Mouse (Mus musculus) ovary, postnatal 36 days (tissue): ENCODE results near the gene Exoc3l4.

Source experiments
- DNase-seq: peaks from one replicate; pipeline ENCODE4 v3.0.0; 2022; ENCODE audit warnings: low spot score, mixed read lengths

Gene Exoc3l4

DNA sequence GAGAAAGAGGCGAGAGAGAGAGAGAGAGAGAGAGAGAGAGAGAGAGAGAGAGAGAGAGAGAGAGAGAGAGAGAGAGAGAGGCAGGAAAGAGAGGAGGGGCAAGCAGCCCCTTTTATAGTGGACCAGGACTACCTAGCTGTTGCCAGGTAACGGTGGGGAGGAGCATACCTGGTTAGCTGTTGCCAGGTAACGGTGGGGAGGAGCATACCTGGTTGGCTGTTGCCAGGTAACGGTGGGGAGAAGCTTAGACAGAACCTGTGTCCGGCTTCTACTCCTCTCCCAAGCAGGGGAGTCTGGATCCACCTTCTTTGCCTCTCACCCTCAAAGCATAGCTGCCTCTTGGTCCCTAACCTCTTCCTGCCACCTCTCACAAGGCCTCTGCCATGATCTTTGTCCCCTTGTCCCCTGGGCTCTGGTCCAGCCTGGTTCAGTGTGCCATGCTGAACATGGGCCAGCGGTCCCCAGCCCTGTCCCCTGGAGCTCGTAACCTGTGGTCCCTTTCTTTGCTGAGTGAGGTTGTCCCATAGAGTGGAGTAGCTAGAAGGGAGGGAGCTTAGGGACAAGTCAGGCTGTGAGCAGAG is 17.4 kb downstream of the Exoc3l4 start:
- no peak for DNase-seq

DNA sequence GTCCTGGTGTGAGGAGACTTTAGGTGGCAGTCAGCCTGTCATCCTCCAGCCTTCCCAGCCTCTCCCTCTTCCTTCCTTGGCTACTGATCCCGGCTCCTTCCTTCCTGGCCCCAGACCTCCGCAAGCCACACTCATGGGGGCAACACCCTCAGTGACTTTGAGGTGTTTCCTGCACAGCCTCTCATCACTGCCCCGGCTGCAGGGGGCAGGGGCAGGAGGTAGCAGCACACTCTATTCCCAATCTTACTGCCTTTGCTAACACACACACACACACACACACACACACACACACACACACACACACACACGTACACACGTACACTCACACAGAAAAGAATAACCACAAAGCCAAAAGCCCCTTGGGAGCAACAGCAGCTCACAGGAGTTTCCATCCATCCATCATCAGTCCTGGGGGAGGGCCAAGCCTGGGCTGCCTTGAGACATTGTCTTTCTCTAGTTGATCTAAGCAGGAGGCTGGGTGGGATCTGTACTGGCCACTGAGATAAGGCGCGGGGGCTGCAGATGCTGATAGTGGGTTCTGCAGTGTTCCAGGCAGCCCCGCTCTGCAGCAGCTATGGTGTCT is 18.0 kb downstream of the Exoc3l4 start:
- no peak for DNase-seq

DNA sequence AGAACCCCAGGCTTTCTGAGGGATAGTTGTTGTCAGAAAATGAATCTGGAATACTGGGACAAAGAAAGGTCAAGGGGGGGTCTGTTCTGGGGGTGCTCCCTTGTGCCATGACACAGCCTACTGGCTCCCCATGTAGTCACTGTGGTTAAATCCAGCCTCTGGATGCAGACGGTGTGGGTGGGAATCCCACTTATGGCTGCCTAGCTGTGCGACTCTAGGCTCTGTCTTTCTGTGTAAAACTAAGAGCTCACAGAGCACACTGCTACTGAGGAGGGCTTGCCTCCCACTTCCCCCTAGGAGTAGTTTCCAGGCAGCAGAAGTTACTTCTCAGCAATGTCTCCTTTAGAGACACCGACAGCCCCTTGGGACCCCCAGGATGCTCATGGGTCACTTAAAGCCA is 19.4 kb downstream of the Exoc3l4 start:
- DNase-seq = no peak

DNA sequence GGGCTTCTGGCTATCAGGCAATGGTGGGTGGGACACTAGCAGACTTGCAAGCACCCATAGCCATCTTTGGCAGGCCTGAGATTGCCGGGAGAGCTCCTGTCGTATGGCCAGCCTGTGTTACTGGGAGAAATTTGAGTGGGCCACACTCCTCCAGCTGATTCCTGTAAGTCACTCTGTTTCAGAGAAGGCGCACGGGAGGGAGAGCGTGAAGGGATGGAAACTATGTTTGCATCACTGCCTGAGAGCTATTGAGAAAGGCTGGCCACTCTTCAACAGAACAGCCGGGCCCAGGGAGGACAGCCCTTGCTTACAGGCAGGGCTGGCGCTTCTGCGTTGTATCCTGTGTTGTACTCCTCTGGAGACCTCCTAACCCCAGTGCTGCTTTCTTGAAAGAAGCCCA is 19.8 kb downstream of the Exoc3l4 start:
- no peak for DNase-seq

DNA sequence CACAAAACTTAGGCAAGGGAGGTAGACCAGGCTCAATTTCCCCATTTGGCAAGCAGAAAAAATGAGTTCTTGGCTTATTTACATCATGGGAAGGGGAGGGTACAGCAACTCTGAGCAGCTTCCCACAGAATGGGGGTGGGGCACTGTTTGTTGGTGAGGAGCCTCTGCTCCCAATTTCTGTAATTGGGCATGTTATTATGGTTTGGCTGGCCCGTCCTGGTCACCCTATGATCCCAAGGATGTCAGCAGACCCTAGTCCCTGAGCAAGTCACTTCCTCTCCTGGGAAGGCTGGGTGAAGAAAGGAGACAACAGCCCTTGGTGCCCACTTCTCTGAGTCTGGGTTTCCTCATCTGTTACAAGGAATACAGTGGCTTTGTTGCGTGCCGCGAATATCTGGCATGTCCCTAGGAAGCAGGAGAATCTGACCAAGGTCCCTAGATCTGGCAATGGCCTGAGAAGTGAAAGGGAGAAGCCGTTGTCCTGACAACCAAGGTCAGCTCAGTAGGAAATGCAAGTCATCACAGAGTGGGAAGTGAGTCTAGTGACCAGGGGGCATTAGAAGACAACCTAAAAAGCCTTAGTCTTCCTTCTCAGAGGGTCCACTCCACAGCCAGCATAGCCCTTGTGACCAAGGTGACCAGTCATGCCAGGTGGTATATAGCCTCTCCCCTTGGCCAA is 20.5 kb downstream of the Exoc3l4 start:
- no peak for DNase-seq

DNA sequence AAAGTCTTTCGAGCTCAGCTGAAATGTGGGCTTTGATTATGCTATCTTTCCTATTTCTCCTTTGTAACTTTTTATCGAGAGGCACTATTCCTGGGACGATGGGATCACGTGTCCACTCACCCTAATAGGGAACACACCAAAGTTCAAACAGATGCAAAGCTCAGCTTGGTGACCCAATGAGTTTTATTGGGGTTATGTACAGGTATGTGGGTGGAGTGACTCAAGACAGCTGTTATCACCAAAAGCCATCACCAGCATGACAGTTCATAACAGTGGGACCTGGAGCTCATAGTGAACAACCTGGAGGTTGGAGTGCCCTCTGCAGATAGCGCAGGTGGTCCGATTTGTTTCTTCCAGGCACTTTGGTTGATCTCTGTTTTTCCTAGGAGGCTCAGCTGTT is 22.0 kb downstream of the Exoc3l4 start:
- no peak for DNase-seq

DNA sequence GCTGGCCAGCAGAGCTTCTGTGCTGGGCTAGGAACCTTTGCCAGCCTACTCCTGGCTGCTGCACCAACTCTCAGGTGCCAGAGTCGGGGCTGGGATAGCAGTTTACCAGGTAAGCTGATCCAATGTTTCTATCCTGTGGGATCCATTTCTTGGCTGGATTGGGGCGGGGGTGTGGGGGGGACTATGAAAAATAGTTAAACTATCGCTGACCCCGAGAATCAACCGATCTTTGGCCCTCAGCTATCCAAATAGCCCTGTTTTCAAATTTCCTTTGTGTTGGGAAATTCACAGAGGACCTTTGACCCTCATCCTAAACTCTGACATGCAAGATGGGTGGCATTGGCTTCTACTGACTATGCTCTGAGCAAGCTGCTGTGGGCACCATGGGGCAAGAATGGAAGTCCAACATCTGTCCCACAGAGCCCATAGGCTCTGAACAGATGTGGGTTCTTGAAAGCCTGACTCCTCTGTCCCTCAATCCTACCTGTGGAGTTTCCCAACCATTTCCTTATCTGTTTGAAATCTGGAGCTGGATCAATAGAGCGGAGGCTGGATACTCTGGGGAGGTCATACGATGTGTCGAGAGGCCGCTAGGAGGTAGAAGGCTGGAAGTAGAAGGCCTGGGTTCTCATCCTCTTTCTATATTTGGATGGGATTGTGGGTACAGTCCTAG is 24.0 kb downstream of the Exoc3l4 start:
- no peak for DNase-seq

DNA sequence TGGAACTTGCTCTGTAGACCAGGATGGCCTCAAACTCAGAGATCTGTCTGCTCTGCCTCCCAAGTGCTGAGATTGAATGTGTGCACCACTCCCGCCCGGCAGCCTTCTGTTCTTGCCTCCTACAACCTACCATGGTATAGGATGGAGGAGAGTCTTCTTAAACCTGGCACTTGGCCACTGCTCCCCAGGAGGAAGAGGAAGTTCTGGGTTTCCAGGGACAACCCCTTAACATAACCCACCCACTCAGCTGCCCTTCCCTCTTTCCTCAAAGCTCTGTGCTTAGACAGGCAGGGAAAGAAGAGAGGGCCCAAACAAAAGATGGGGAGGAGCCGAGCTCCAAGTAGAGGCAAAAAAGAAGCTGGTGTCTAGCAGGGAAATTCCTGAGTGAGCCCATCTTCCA is 24.7 kb downstream of the Exoc3l4 start:
- no peak for DNase-seq

DNA sequence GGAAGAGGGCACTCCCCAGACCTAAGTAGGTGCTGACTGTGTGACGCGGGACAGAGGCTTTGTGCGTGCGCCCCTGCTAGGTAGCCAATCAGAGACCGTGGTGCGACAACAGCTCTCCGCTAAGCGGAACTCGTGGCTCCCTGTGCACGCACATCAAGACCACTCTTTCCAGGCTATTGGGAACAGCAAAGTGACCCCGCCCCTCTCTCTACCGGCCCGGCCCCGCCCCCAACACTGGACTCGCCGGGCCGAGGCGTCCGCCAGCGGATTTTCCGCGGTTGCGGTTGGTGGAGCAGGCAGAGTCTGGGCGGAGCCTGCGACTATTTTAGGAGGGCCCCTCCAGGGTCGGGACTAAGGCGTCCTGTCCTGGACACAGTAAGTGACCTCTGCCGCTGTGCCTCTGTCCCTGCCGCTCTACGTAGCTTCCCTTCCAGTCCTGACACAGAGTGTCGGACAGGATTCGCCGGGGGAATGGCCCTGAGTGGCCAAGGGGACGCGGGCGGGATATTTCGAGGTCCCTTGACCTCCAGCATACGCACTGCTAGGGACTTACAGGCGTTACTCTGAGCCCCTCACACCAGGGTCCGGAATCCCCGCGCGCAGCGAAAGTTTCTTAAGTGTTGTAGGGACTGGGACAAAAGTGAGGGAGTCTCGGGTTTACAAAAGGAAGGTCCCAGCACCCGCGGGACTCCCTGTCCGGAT is 25.6 kb downstream of the Exoc3l4 start, which contains the start of gene Tnfaip2:
Gene Tnfaip2 (plus strand): TSS at position 161 of the 702 bp plus-strand sequence.
- peak; percentile 77 for DNase-seq

DNA sequence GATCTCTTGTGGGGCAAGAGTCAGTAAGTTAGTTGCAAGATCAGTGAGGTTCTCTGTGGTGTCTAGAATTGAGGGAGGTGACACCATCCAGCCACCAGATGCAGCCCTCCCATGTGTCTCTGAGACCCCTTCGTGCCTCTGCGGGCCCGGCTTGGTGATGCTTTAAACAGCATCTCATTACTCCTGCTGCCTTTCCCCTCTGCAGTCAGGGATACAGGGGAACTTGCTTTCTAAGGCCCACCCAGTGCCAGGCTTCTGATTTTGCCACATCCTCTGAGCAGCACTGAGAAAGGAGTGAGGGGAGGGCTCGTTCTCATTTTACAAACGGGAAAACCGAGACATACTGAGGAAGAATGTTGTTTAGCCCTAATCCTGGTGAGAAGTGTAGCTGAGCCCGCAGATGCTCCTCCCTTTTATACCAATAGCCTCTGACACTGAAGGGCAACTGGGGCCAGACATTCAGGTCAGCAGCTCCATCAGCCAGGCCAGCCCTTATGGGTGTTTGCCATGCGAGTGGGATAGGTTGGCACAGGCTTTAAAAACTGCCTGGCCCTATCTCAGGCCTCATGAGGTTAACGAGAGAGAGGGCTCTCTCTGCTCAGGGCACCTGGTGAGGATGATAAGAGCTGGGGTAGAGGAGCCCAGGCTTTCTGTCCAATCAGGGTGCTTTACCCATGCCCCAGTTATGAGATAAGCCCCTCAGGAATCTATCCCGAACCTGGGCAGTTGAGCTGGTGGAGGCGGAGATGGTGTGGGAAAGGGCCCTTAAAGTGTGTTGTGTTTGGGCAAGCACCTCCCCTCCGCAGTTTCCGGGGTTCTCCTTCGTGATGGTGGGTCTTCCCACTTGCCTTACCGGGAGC is 26.4 kb downstream of the Exoc3l4 start:
- DNase-seq = no peak

DNA sequence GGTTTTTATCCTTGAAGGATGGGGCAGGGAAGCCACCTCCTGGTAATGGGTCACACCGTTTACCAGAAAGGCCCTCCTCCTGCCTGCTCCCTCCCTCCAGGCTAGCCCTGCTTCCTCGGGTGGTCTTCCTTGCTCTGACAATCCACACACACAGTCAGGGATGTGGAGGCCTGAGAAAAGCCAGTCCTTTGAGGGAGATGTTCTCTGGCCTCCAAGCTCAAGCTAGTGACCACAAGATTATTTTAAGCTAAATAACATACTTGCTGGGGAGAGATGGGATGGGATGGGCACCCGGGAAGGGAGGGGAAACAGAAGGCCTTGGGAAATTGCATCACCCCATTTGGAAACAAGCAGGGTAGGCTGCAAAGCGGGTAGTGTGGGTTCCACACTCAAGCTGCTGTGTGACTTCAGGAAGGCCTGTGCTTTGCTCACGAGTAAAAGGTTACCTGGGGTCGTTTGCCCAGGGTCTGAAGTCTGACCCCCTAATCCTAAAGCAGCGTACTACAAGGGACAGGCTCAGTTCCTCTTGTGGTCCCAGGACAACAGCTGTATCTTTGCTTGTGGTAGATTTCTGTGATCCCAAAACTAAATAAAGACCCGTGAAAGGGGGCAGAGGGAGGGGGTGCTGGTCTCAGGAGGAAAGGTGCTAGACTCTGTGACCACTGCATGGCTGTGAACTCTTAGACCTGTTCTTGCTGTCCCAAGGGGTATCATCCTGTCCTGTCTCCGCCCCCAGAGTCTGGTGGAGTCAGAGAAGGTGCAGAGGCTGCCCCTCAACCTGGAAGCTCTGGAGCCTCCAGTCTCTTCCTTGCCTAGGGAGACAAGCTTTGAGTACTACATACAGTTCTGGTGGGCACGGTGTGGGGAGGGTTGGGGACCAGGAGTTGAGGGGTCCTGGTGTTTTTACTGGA is 27.4 kb downstream of the Exoc3l4 start:
- DNase-seq = no peak

DNA sequence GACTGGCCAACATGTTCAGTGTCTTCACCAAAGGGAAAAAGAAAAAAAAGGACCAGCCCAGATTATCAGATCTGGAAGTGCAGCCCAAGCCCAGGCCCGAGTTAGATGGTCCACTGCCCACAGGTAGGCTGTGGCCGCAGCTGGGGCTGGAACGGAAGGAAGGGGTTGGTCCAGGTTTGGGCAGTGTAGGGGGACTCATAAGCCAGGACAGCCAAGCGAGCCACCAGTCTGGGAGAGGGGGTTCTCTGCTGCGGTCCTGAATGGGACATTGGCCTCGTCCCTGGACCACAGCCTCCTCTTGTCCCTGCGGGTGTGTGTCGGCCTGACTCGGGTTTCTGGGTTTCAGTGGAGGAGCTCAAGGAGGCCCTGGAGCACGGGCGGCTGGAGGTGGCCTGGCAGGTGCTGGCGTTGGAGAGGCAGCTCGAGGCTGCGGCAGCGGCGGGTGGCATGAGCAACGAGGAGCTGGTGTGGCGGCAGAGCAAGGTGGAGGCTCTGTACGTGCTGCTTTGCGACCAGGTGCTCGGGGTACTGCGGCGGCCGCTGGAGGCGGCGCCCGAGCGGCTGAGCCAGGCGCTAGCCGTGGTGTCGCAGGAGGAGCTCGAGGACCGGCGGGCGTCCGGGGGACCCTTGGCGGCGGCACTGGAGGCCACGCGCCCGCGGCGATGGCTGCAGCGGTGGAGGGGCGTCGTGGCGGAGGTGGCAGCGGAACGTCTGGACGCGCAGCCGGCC is 28.5 kb downstream of the Exoc3l4 start:
- no peak for DNase-seq

DNA sequence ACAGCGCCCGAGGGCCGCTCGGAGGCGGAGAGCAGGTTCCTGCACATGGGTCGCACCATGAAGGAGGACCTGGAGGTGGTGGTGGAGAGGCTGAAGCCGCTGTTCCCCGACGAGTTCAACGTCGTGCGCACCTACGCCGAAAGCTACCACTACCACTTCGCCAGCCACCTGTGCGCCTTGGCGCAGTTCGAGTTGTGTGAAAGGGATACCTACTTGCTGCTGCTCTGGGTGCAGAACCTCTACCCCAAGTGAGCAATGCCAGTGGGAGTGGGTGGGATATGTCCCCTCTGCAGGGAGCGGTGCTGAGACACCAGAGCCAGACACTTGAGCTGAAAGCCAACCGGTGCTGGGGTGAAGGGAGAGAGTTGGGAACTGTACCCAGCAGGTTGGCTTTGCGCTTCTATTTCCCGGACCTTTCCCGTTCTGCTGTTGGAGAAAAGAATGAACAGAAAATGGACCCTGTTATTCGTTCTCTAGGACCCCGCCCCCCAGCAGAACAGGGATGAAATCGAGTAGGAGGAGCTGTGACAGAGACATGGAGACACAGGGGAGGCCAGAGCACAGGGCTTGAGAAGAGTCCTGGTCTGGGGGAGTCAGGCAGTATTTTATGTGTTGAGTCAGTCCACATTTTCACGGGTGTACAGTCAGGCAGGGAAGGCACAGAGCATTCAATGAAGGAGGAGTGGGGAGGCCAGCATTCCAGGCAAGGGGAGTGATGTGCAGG is 29.2 kb downstream of the Exoc3l4 start:
- DNase-seq = no peak

DNA sequence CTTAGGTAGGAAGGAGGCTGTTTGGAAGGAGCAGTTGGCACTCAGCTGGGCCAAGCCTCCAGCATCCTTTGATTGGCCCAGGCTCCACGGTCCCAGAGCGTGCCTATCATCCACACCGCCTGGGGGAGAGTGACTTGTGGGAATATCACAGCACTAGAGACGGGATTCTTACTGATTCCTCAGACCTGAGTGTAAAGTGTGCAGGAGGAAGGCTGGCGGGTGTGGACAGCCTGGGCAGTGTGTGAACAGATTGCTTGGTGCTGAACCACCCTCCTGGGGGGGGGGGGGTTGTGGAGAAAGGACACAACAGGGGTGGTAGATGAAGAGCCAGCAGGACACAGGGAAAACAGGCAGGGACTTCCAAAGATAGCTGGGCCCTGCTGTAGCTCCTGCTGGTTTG is 29.9 kb downstream of the Exoc3l4 start:
- no peak for DNase-seq

DNA sequence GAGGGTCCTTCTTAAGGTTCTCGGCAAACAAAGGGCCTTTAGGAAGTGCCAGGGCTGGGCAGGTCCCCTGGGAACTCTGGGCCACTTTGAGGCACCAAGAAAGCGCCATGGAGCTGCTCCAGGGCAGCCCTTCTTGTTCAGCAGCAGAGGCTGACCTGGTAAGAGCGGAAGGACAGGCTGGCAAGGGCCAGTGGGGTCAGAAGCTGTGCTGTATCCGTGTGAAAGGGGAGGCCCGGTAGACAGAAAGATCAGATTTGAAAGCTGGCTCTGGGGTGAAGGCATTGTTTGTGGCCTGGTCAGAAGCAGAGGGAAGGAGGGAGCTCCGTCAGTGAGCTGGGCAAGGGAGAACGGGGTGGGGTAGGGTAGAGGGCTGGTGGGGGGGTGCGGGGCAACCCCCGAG is 30.5 kb downstream of the Exoc3l4 start:
- no peak for DNase-seq

DNA sequence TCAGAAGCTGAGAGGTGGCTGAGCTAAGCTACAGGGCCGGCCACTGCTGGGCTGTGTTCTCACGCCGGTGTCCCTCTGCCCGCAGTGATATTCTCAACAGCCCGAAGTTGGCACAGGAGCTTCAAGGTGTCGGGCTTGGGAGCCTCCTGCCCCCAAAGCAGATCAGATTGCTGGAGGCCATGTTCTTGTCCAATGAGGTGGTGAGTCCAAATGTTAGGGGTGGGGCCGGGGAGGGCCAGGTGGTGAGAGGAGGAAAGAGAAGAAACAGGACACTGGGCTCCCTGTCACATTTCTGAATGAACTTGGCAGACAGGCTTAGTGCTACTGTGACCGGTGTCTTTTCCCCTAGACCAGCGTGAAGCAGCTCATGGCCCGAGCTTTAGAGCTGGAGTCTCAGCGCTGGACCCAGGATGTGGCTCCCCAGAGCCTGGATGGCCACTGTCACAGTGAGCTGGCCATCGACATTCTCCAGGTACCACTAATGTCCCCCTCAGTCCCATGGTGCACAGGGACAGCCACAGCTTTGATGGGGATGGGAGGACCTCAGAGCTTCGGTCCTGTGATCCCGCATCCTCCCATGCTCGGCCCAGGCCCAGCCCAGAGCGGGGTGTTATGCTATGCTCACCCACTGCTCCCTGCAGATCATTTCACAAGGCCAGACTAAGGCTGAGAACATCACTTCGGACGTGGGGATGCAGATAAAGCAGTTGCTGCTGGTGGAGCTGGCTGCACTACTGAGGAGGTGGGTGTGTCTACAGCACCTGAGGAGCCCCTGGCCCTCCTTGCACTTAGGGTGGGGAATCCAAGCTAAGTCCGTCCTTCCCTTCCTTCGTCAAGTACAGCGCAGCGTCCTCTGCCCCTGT is 31.3 kb downstream of the Exoc3l4 start:
- no peak for DNase-seq

DNA sequence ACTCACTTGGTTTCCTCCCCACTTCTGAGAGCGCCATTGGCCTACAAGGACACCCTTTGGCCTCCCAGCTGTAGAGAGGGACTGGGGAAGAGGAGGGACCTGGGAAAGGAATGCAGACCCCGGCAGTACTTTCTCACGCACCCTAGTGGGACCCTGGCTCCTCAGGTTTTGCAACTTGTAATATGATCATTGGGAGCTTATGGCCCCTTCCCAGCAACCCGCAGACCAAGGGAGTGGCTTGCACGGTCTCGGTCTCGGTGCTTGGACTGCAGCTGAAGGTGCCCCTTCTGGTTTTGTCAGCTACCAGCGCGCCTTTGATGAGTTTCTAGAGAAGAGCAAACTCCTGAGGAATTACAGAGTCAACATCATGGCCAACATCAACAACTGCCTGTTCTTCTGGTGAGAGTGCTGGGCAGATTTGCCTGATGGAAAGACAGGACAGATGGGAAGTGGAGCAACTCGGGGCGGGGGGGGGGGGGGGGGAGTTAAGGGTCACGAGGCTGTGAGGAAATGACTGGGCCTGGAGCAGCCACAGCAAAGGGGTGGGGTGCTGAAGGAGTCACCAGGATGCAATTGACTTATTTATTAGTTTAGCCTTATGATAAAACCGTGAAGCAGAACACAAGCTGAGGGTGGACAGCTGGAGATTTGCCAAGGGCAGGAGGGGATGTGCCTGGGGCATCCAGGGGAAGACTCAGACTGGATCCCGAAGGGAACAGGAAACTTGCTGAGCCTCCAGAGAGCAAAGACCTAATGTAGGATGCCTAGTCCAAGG is 32.3 kb downstream of the Exoc3l4 start:
- DNase-seq = no peak
